In the genomic region with DNA sequence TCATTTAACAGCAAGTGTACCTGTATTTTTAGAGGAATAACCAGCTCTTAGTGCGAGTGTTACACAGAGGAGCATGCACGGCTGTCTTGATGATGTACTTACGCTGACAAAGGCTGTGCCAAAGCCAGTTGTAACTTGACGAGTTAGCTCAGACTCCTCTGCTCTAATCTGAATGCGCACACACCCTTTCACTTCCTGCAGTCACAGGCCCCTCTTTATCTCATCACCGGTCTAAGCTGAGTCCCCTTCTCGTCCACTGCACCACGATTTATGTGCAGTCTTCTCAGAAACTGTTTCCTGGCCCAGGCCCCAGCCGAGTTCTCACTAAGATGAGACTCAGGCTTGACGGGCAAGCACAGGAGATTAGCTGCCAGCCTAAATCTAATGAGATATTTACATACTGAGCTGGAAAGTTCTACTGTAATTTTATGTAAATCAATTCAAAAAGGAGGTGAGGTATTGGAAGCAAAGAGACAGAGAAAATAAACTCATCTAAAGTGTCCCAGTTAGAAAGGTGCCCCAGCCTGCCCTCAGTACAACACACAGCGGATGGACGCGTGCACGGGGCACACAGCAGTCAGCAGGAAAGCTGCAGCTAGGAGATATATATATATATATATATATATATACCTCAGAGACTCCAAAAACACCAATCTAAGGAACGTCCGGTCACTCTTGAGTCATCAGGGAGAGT, we compare ENCODE assay signal across 17 mouse cellular contexts.
DNase-seq lines count a peak whose midpoint lies in the region; ATAC-seq lines count a peak whose summit lies in the region.
"Had no signal": no experiment of that assay in that cellular context is flagged by ENCODE, and none has a peak within 500 bp of the region (broad histone marks: within the 10 kb centered on the region; RNA-seq: fewer than 3 reads in every experiment).

No protein-coding gene starts in this region.

- H3K4me3 ChIP-seq in heart, embryonic 12.5 days: no peak overlapping the region
- no peak overlapping the region for H3K4me3 ChIP-seq in forebrain, embryonic 11.5 days (ENCODE audit: low read depth, low read length)
- no peak overlapping the region for H3K4me3 ChIP-seq in liver, embryonic 15.5 days (replicated peaks)
- H3K4me3 ChIP-seq: limb, embryonic 13.5 days; megakaryocyte, embryonic 14.5 days had no signal

- peaks cover 18% of the 10 kb centered on the region for H3K4me1 ChIP-seq in heart, embryonic 12.5 days (replicated peaks)
- peaks cover 16% of the 10 kb centered on the region; the same call in 1 of the 2 replicates for H3K4me1 ChIP-seq in forebrain, embryonic 11.5 days (replicated peaks; ENCODE audit: control insufficient read depth, insufficient read depth, low read length)
- H3K4me1 ChIP-seq in liver, embryonic 15.5 days (replicated peaks): peaks cover 8% of the 10 kb centered on the region; the same call in 1 of the 2 replicates

- no peaks in the 10 kb centered on the region for H3K9me3 ChIP-seq in heart, embryonic 12.5 days (replicated peaks)
- H3K9me3 ChIP-seq in forebrain, embryonic 11.5 days (ENCODE audit: control insufficient read depth, low read length): no peaks in the 10 kb centered on the region
- H3K9me3 ChIP-seq in liver, embryonic 15.5 days (replicated peaks): no peaks in the 10 kb centered on the region
- H3K9me3 ChIP-seq: limb, embryonic 13.5 days; megakaryocyte, embryonic 14.5 days had no signal

- H3K4me2 ChIP-seq in heart, embryonic 12.5 days: no peak overlapping the region
- H3K4me2 ChIP-seq in forebrain, embryonic 11.5 days (ENCODE audit: low read depth, low read length, severe bottlenecking): no peak overlapping the region
- H3K4me2 ChIP-seq in liver, embryonic 15.5 days: no peak overlapping the region
- H3K4me2 ChIP-seq: limb, embryonic 13.5 days had no signal

- intact Hi-C loops in heart, postnatal 14 days (cut with DNase I): no loop called here

- no peak overlapping the region for H3K27ac ChIP-seq in heart, embryonic 12.5 days (ENCODE audit: poor library complexity, severe bottlenecking)
- H3K27ac ChIP-seq in forebrain, embryonic 11.5 days (ENCODE audit: low read depth, low read length): peak overlapping the region; percentile 37; the same call in 1 of the 2 replicates
- no peak overlapping the region for H3K27ac ChIP-seq in liver, embryonic 15.5 days (replicated peaks)
- H3K27ac ChIP-seq: limb, embryonic 13.5 days had no signal

- no peaks in the 10 kb centered on the region for H3K27me3 ChIP-seq in heart, embryonic 12.5 days (replicated peaks)
- H3K27me3 ChIP-seq in forebrain, embryonic 11.5 days (ENCODE audit: control insufficient read depth, insufficient read depth, low read length): no peaks in the 10 kb centered on the region
- no peaks in the 10 kb centered on the region for H3K27me3 ChIP-seq in liver, embryonic 15.5 days
- H3K27me3 ChIP-seq: limb, embryonic 13.5 days; megakaryocyte, embryonic 14.5 days; Patski had no signal

- H3K9ac ChIP-seq in heart, embryonic 12.5 days: no peak overlapping the region
- no peak overlapping the region for H3K9ac ChIP-seq in forebrain, embryonic 11.5 days (ENCODE audit: low read length)
- H3K9ac ChIP-seq in liver, embryonic 15.5 days: no peak overlapping the region
- H3K9ac ChIP-seq: limb, embryonic 13.5 days had no signal

- peak; percentile 66; the same call in 1 of the 2 replicates for ATAC-seq in heart, embryonic 12.5 days (ENCODE audit: insufficient number of reproducible peaks, low FRiP score)
- no peak for ATAC-seq in forebrain, embryonic 11.5 days (replicated peaks; ENCODE audit: low FRiP score)
- ATAC-seq in liver, embryonic 15.5 days (ENCODE audit: insufficient read depth): peak; percentile 63
- ATAC-seq: Patski had no signal

- H3K36me3 ChIP-seq in heart, embryonic 12.5 days: peaks cover 12% of the 10 kb centered on the region; the same call in 1 of the 2 replicates
- H3K36me3 ChIP-seq in forebrain, embryonic 11.5 days (ENCODE audit: control insufficient read depth, insufficient read depth, low read length): no peaks in the 10 kb centered on the region
- peaks cover 13% of the 10 kb centered on the region; the same call in 1 of the 2 replicates for H3K36me3 ChIP-seq in liver, embryonic 15.5 days (replicated peaks)

- DNase-seq in heart, postnatal 14 days: no peak
- DNase-seq in 416B (ENCODE audit: low read depth): peak; percentile 42
- DNase-seq in forebrain, embryonic 11.5 days (ENCODE audit: low spot score): no peak
- DNase-seq in layer of hippocampus, postnatal 14 days (ENCODE audit: low spot score in 2 of 2): no peak
- DNase-seq in adrenal gland, postnatal 25 days: no peak
- no peak for DNase-seq in frontal cortex, postnatal 14 days (ENCODE audit: low spot score in 2 of 2)
- DNase-seq: adrenal gland, adult 2 months; gastrocnemius, postnatal 10 days; heart, postnatal 36 days; kidney, adult 2 months; layer of hippocampus, postnatal 36 days; spleen, adult 18-20 months had no signal

- WGBS in heart, embryonic 12.5 days: 43% methylated on average over 16 of the region's 16 CpGs
- 52% methylated on average over 16 of the region's 16 CpGs for WGBS in forebrain, embryonic 11.5 days
- WGBS in liver, embryonic 15.5 days (ENCODE audit: insufficient replicate concordance): 11% methylated on average over 16 of the region's 16 CpGs
